Mouse (Mus musculus) central nervous system, embryonic 18 days (tissue): Measurements from ENCODE around the gene Opa1. TPM values are rescaled to one million over a fixed set of nuclear protein-coding genes. Genes with fewer than 3 reads are reported as not detected.

Experiments used
- polyA plus RNA-seq: library from polyadenylated mRNA; depleted of rRNA; stranded (reverse); fragments of >200 nt; gene quantifications from 2 replicates; pipeline ENCODE4 v1.2.3, GENCODE M21; 2012; rRNA removed

The Opa1 gene
- 41.8 and 42.9 TPM in 2 replicates for polyA plus RNA-seq

GRCm38 (mm10) chr16:29579167-29579786 is at the start of gene Opa1:
Opa1 (plus strand) TSS chr16:29579334.

GRCm38 (mm10) chr16:29544829-29545228 is 34.3 kb upstream of the Opa1 start, which contains the start of gene Atp13a4:
Atp13a4 (minus strand) TSS chr16:29544864.

Other genes with a start within 250 kb of the Opa1 start
- gene Atp13a5, start 200.6 kb upstream of the Opa1 start, polyA plus RNA-seq = 3.3 and 3.9 TPM in 2 replicates
- 2.7 and 5.8 TPM in 2 replicates for gene Atp13a4, start 34.5 kb upstream of the Opa1 start, polyA plus RNA-seq